1 mouse cellular context compared by ENCODE assay signal in genomic region chr8:4292738-4293137, GRCm38 (mm10).
TF ChIP-seq lines count a peak whose summit lies in the region.

No protein-coding gene starts in this region.

TF ChIP-seq in MEL, 35 proteins besides CTCF, POLR2A, EP300 and RAD21:
- TF ChIP-seq UBTF (IDR thresholded peaks at IDR 0.05; ENCODE audit: borderline replicate concordance, insufficient read depth, low read depth, low read length) (no peak), TAL1 (IDR thresholded peaks at IDR 0.05; ENCODE audit: low read length) (no peak), MAX (IDR thresholded peaks at IDR 0.05; ENCODE audit: low read length) (no peak), ETS1 (IDR thresholded peaks at IDR 0.05; ENCODE audit: low read depth, low read length) (no peak), POLR2AphosphoS2 (IDR thresholded peaks at IDR 0.05; ENCODE audit: low read length) (no peak), MYC (IDR thresholded peaks at IDR 0.05; ENCODE audit: low read depth, low read length) (no peak), KAT2A (conservative IDR thresholded peaks at IDR 0.05; ENCODE audit: low read depth, low read length) (no peak), E2F4 (IDR thresholded peaks at IDR 0.05; ENCODE audit: borderline replicate concordance, low read depth, low read length) (no peak), TBP (IDR thresholded peaks at IDR 0.05; ENCODE audit: low read depth, low read length) (no peak), MAFK (IDR thresholded peaks at IDR 0.05; ENCODE audit: borderline replicate concordance, low read depth, low read length) (no peak), ZNF384 (IDR thresholded peaks at IDR 0.05; ENCODE audit: low read depth, low read length) (no peak)
